Mouse (Mus musculus) lung, postnatal 36 days (tissue): ENCODE results near the gene Syne2.

ENCODE experiments used
- DNase-seq: peaks from one replicate; pipeline ENCODE4 v3.0.0; 2022; ENCODE audit warnings: mixed read lengths

Syne2 gene

DNA sequence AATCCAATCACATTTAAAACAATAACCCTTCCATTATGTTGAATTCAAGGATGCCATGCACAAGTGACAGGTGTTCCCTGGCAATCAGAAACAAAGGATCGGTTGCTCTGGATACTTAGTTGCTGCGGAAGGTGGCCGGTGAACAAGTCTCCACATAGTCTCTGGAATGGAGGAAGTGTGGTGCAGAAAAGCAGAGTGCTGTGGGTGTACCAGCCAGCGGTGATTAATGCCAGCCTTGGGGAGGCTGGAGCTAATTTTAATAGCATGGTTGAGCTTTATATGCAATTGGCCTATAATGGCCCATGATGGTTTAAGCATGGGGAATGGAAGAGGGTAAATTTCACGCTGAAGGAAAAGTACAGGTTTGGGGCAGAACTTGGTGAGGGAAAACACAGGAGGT, 11.7 kb downstream of the Syne2 start:
- no peak for DNase-seq

DNA sequence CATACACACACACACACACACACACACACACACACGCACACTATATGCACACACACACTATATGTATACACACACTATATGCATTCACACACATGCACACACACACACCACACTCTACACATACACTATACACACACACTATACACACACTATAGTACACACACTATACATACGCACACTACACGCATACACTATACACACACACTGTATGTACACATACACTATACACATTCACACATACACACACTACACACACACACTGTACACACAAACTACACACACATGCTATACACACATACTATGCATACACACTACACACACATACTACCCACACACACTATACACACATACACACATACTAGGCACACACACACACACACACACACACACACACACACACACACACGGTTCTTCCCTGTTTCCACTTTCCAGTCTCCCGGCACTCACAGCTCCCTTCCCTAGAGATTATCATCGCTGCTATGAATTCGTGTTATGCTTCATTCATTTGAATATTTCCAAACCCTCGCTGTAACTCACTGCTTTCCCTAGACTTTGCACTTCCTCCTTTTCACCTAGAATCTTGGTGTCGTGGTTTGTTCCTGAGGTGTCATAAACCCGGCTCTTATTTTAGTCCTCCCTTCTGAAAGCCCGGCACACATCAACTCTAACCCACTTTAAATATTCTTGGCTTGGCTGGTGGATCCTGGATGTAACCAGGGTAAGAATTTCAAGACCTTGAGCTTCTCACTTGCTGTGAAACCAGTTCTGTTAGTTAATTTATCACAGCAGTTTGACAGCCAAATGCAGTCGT, 15.4 kb downstream of the Syne2 start:
- no peak for DNase-seq

DNA sequence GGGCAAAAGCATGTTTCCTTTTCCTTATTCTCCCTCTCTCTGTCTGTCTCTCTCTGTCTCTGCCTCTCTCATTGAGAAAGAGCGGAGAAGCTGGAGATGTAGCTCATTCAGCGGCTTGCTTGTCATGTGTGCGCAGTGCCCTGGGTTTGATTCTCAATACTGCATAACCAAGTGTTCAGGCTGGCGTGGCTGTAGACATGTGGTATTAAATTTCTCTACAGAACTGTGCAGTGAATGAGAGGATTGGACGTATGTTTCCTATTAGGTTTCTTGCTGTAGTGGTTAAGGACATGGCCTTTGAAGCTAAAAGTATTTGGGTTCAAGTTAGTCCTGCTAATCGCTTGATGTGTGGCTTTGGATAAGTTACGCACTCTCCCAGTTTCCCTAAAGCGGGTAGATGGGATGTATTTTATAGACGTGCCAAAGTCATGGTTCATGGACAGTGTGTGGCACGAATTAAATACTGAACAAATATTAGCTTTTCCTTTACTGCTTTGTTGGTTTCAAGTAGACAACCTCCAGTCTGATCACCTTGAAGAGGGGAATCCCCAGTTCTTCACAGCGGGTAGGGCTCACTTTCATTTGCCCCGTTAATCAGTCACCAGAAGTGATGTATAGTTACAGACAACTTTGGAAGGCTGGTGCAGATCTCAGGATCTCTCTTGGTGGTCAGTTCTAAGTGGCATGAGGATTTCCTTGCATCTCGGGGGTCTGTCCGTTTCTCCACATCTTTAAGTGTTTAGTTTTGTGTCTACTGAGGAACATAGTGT, 16.2 kb downstream of the Syne2 start:
- no peak for DNase-seq

DNA sequence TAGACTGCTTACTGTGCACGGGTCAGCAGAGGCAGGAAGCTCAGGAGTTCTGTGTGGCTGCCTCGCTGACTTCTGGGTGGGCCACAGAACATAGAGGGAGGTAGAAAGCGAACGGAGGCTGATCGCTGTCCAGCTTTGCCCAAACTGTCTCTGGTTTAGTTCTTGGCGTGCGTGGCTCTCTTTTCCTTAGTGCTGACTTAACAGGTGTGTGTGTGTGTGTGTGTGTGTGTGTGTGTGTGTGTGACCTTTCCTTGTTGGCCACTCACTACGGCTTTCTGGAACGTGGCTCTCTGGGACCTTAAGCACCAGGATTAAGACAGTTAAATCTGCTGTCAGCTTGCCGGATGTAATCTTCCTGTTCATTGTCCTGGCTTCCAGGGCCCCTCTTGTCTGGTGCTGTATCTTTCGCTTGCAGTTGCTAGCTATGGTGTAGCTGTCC, 18.6 kb downstream of the Syne2 start:
- DNase-seq: peak; percentile 47

DNA sequence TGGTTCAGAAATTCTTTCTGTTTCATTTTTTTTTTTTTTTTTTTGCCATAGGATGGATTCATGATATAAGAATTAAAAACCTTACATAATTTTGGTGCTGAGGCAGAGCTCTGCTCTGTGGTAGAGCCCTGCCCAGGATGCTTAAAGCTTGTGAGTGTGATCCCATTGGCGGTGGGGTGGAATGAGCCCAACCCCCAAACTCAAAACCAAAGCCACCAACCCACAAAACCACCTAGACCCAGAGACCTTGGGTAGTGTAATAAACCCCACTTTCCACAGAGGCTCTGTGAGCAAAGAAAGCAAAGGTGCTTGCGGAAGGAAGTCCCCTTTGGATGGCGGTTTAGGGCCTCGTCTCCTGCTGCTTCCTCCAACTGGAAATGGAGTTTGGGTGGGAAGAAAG, 19.5 kb downstream of the Syne2 start:
- no peak for DNase-seq

DNA sequence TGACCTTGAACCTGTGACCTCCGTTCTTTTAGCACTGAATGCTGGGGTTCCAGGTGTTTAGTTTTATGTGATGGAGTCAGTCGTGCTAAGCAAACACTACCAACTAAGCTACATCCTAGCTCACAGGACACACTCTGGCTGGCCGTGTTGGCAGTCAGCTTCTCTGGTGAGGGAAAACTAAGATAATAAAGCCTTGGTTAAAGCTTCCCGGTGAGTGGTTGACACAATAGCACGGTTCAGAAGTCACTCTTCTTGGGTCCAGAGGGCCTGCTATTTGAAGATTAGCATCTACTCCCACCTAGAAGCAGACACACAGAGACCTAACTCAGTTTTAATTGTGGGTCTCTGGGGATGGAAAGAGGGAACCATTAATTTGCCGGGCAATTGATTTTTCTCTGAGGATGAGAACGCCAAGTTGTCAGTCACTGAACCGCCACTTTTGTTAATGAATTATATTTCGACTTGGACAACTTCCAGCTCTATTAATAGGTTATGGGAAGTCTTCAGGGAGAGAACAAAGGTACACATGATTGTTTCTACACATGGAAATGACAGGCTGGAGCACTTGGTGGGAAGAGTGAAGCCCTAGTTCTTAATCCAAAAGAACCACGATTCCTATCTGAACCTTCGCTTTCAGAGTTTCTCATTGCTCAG, 21.3 kb downstream of the Syne2 start:
- no peak for DNase-seq

DNA sequence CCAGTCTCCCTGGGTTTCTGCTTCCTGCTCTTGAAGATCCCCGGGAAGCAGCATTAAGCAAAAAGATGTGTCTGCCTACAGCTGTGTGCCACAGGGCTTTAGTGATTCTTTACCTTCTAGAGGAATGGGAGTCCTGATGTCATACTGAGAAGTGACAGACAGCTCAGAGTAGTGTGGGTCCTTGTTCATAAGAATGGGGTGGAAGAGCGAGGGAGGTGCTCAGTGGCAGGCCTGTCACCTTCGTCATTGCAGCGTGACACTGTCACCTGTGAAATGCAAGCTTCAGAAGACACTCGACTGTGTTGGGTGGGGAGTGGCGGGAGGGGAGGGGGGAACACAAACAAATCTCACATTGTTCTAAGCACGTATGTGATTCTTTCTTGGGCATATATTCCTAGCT, 23.2 kb downstream of the Syne2 start:
- no peak for DNase-seq

DNA sequence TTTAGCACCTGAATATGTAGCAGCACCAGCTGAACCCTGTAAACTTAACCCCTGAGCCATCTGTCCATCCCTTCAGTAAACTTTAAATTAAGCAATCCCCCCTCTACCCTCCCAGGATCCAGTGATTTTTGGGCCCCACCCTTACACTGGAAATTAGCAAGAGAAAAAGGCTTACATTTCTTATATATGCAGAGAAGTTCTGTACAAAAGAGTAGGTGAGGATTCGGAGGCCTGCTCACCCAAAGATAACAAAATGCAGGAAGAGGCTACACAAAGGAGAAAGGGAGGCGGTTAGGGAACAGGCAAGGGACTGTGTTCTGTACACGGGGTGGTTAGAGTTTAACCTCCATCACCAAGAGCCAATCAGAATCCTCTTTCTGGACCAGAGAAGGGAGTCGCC, 26.4 kb downstream of the Syne2 start:
- no peak for DNase-seq

DNA sequence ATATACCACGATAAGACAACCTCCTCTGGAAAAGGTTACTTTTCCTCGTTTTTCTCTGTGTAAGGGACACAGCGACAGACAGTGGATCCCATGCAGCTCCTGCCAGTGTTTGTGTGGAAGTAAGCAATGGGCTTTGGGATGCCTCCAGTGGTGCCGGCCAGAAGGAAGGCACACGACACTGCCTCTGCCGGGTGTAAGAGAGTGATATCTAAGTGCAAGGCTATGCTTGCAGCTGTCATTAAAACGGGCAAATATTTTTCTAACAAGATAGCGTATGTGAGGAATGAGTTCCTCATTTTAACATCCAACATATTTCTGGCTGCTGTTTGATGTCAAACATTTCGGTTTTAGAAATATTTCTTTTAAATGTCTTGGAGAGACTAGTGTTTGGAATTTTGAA, 27.1 kb downstream of the Syne2 start:
- no peak for DNase-seq

DNA sequence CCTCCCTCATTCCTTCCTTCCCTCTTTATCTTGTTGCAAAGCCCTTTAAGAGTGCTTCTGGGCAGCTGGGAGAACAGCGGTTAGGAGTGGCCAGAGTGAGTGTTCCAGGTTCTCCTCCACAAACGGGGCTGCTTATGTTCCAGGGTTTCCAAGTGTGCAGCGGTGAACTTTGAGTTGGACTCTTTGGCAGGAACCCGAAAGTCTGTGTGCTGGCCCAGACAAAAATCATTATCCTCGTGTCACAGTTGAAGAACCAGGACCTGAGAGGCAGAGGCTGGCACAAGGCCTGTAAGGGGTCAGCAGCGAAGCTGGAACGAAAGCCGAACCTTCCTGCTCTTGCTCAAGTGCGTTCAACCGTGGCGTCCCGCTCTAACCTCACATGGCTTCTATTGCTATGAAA, 28.6 kb downstream of the Syne2 start:
- DNase-seq: peak; percentile 54

DNA sequence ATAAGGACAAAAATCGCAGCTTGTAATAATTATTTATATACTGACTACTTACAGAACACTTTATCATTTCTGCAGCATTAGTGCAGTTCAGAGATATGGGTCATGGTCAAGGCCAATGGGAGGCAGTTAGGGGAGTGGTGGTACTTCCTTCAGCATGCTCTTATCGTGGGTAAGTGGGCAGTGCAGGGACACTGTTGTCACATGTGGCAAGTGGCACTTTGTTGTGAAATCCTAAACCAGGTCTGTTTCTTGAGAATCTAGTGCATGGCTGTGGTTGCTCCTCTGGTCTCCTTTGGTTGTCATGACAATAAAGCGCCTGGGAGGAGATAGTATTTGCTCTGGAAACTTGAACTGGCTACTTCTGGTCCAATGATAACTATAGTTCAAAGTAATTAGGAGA, 32.3 kb downstream of the Syne2 start:
- DNase-seq: peak; percentile 55

DNA sequence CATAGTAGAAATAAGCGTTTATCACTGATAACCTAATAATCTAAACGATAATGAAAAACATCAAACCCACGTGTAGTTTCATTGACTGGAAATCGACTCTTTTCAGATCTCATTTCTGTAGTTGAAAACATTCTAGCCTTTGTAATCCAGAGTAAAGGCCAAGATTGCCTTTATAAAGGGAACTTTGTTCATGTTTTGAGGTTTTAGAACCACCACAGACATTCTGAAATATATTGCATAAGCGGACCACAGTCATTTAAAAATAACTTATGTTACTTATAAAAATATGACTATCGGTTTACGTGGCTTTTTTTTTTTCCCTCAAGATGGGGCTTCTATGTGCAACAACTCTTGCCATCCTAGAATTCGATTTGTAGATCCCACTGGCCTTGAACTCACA, 33.5 kb downstream of the Syne2 start:
- peak; percentile 17 for DNase-seq

DNA sequence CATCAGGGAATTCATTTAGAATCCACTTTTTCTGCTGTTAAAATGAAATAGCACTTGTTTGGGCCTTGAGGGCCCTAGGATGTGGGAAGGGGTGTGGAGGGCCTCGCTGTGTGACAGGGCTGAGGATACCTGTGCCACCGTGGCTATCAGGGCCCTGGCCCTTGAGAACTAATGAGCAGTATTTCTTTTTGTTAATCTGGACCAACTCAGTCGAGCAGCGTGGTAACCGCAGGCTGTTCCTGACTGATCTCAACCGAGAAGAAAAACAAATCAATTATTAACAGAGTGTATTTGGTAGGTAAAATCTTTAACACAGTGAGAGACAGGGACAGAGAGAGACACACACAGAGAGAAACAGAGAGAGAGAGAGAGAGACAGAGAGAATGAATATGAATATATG, 34.5 kb downstream of the Syne2 start:
- DNase-seq: no peak

DNA sequence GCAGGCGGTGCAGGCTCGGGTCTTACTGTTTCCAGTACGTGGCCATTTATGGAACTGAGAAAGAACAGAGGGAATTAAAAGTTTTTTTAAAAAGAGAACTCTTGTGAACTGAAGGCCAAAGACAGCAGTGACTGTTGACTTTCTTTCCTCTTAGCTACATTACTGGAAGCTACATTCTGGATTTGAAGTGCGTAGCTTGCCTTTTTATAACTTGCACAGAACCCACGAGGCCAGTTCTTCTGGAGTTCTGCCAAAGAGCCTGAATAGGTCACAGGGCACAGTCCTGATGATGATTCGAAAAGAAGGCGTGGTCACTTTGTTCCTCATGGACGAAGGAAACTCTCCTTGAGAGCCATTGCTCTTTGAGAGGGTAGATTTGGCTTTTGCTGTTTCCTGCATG, 35.6 kb downstream of the Syne2 start:
- DNase-seq: peak; percentile 90

DNA sequence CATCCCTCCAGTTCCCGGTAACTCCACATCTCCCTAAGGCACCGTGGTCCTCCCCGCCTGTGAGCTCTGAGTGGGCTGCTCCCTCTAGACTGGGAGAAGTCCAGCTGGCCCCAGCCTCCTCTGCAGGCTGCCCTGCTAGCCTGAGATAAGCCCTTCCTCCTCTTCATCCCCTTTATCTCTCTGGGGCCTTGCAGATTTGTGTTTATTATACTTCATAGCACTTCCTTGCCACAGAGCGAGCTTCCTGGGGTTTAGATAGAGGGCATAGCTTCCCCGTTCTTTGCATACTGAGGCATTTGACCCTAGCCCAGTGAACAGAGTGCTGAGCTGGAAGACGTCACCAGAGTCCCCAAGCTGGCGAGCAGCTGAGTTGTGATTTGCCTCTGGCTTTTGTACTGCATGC, 37.1 kb downstream of the Syne2 start:
- DNase-seq: peak; percentile 41

DNA sequence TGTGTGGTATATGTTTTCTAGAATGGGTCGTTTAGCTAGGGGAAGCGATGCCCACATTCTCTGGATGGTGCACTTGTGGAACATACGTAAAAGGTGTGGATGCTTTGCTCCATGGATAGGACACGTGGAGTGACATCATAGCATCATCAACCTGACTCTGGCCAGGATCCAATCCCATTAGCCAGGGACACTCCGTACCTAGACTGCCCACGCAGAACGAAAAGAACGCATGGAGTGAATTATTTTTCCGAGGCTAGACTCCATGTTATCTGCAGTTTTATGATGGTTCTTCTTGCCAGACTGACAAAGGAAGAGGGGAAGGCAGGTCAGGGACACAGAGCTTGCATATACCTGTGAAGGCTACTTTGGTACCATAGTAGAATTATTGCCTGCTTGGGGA, 37.7 kb downstream of the Syne2 start:
- no peak for DNase-seq

DNA sequence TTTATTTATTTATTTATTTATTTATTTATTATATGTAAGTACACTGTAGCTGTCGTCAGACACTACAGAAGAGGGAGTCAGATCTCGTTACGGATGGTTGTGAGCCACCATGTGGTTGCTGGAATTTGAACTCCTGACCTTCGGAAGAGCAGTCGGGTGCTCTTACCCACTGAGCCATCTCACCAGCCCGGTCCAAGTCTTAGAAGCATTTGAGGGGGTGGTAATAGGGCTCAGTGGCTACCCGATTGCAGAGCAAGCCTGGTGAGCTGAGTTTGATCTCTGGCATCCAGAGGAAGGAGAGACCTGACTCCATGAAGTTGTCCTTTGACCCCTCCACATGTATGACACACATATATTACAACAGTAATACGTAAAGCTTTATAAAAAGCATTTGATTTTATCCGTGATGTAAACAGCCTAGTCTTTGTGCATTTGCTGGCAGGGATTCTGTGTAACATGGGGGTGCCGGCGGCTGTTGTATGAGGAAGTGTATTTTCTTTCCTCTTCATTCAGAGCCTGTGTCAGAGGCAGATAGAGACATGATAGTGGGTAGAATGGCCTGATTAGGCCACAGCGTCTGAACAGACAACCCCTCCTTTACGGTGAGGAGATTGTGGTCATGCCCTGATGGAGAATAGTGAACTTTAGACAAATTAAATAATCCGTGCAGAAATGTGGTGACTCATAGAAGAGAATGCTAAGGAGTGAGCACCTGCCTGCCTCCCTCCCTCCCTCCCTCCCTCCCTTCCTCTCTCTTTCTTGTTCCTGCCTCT, 38.3 kb downstream of the Syne2 start:
- no peak for DNase-seq

DNA sequence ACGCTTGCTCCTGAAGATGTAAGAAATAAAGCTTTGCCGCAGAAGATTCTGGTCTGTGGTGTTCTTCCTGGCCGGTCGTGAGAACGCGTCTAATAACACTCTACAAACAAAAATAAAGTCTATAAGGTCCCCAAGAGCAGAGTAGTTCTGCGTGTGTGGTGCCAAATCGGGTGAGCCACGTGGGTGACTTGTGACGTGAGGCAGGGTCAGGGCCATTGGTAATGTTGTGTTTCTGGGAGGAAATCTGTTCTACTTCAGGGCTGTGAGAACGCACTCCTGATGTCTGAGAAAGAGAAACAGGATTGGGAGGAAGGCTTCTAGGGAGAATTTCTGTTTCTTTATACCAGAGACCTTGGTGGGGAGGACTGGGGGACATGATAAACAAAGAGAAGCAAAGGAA, 42.0 kb downstream of the Syne2 start:
- DNase-seq: peak; percentile 34

DNA sequence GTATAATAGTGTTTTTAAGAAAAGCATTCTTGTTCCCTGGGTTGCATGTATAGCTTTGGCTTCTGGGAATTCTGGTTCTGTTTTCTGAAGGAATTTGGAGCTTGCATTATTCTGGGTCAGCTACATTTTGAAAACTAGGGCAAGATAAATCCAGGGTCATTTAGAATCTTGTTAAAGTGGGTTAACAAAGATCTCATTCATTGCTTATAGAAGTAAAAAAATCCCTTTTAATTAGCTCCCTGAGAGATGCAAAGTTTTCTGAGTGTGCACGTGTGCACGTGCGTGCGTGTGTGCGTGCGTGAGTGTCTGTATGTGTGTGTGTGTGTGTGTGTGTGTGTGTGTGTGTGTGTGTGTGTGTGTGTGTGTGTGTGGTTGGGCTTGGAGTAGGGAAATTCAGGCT, 42.9 kb downstream of the Syne2 start:
- no peak for DNase-seq

DNA sequence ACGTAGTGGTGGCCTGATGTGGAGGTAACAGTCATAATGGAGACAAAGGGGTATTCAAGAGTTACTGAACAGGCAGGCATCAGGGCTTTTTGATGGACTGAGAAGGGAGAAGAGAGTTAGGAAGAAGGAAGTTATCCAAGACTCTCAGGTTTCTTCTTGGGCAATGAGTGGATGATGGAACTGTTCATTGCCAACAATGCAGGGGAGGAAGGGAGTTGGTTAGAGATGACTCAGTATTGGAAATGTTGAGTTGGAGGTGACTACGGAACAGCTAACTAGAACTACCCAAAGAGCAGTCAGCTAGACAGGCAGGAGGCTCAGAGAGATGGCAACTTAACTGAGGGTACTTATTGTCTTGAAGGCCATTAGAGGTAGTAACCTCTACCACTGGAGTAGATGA, 47.2 kb downstream of the Syne2 start:
- no peak for DNase-seq

DNA sequence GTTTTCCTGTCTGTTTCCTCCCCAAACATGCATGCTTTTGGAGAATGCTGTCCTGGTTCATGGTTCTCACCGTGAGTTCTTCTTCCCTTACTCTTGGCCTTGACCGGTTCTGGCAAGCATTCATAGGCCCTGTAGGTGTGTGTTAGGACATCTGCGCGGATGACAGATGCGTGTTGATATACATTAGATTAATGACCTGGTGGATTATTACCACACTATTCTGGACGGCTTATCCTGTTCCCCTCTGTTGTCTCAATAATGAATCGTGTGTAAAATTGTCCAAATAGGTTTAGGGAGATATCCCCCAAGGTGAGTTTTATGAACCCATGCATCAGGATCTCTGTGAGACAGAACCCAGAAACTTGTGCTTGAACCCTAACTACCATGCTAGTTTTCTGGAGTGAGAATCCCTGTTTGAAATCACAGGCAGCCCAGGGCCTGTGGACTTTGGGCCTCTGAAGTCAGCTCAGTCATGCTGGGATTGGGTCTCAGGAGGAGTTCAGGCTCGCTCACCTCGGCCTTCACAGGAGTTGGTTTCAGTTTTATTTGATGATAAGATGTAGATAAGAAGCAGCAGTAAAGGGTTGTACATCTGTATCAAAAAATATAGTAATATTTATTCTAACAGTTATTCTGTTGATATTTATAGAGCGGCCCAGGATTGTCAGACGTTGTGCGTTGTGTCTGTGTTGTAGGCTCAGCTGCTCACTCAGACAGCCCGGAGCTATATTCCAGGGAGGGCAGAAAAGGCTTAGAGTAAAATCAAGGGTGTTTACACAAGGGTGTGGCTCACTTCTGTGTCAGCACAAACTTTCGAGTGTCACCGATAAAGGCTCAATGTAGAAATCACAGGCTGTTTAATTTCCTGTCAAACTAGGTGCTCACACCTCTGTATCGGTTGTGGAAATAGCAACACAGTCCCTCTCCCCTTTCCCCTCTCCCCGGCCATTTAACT, 48.8 kb downstream of the Syne2 start:
- DNase-seq: peak; percentile 43
